Mouse (Mus musculus): Measurements from ENCODE around the gene Eps15. TPM values are rescaled to one million over a fixed set of nuclear protein-coding genes. Genes with fewer than 3 reads are reported as not detected.

Eps15 gene
- polyA plus RNA-seq, 1 experiment: 23.7 TPM

GRCm38 (mm10) chr4:109257639-109258038 lies 22.4 kb upstream of the Eps15 start:
- Histone ChIP-seq H3K4me2 (ENCODE audit: low read depth) (no peak overlapping the region), H3K79me2 (ENCODE audit: control insufficient read depth, insufficient read depth) (no peaks in the 10 kb centered on the region), H3K4me3 (no peak overlapping the region), H3ac (ENCODE audit: control insufficient read depth, insufficient read length) (no peak overlapping the region), H3K27me3 (ENCODE audit: control insufficient read depth, insufficient read depth, insufficient read length) (no peaks in the 10 kb centered on the region), H3K36me3 (ENCODE audit: control insufficient read depth, insufficient read depth) (no peaks in the 10 kb centered on the region)
- TF ChIP-seq TCF12 (IDR thresholded peaks at IDR 0.05; ENCODE audit: insufficient read depth, poor library complexity, severe bottlenecking) (no peak), POLR2A (IDR thresholded peaks at IDR 0.05; ENCODE audit: insufficient read length, low read depth) (no peak), MAX (IDR thresholded peaks at IDR 0.05; ENCODE audit: low read depth) (no peak), REST (IDR thresholded peaks at IDR 0.05; ENCODE audit: insufficient read depth, insufficient read length) (no peak), CEBPB (IDR thresholded peaks at IDR 0.05; ENCODE audit: insufficient read depth, poor library complexity, severe bottlenecking) (no peak), MYOD1 (IDR thresholded peaks at IDR 0.05; ENCODE audit: control insufficient read depth in 1 of 3, insufficient read length in 2 of 3, low read depth in 2 of 3) (no peak), E2F4 (IDR thresholded peaks at IDR 0.05; ENCODE audit: insufficient read depth) (no peak), POLR2AphosphoS2 (IDR thresholded peaks at IDR 0.05; ENCODE audit: insufficient read length, low read depth) (no peak), MYOG (IDR thresholded peaks at IDR 0.05; ENCODE audit: control insufficient read depth in 1 of 3, insufficient read depth in 1 of 3, insufficient read length in 2 of 3, low read depth in 2 of 3) (no peak), USF1 (IDR thresholded peaks at IDR 0.05; ENCODE audit: low read depth) (no peak), TCF3 (IDR thresholded peaks at IDR 0.05; ENCODE audit: insufficient read length, low read depth) (no peak), SRF (IDR thresholded peaks at IDR 0.05; ENCODE audit: control insufficient read depth, insufficient read length, low read depth) (no peak)

DNA sequence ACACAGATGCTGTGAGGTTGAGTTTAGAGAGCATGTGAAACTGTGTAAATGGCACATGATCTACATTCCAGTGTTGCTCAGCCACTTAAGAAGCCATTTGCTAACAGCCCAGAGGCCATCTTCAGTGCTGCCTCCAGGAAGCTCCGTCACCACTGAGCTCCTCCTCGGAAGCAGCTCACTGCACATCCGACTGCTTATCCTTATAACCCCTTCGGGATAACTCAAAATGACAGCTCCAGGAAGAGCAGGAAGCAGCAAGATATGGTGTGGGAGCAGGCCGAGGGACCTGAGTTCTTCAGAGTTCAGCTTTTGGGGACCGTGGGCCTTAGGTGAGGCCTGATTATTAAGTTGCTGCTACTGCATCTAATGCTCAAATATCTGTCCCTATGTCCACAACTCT lies 18.0 kb upstream of the Eps15 start:
- Histone ChIP-seq H3K36me3 (ENCODE audit: control insufficient read depth, insufficient read depth) (no peaks in the 10 kb centered on the region), H3K4me3 (no peak overlapping the region), H3K27me3 (ENCODE audit: control insufficient read depth, insufficient read depth, insufficient read length) (no peaks in the 10 kb centered on the region), H3ac (ENCODE audit: control insufficient read depth, insufficient read length) (no peak overlapping the region), H3K4me2 (ENCODE audit: low read depth) (no peak overlapping the region), H3K79me2 (ENCODE audit: control insufficient read depth, insufficient read depth) (no peaks in the 10 kb centered on the region)
- no peak for TF ChIP-seq REST (IDR thresholded peaks at IDR 0.05; ENCODE audit: insufficient read depth, insufficient read length)
- no peak for TF ChIP-seq USF1 (IDR thresholded peaks at IDR 0.05; ENCODE audit: low read depth)
- no peak for TF ChIP-seq MYOD1 (IDR thresholded peaks at IDR 0.05; ENCODE audit: control insufficient read depth in 1 of 3, insufficient read length in 2 of 3, low read depth in 2 of 3)
- no peak for TF ChIP-seq TCF3 (IDR thresholded peaks at IDR 0.05; ENCODE audit: insufficient read length, low read depth)
- TF ChIP-seq TCF12 (IDR thresholded peaks at IDR 0.05; ENCODE audit: insufficient read depth, poor library complexity, severe bottlenecking): no peak
- no peak for TF ChIP-seq CEBPB (IDR thresholded peaks at IDR 0.05; ENCODE audit: insufficient read depth, poor library complexity, severe bottlenecking)
- no peak for TF ChIP-seq POLR2AphosphoS2 (IDR thresholded peaks at IDR 0.05; ENCODE audit: insufficient read length, low read depth)
- no peak for TF ChIP-seq SRF (IDR thresholded peaks at IDR 0.05; ENCODE audit: control insufficient read depth, insufficient read length, low read depth)
- no peak for TF ChIP-seq E2F4 (IDR thresholded peaks at IDR 0.05; ENCODE audit: insufficient read depth)
- TF ChIP-seq MAX (IDR thresholded peaks at IDR 0.05; ENCODE audit: low read depth): no peak
- no peak for TF ChIP-seq POLR2A (IDR thresholded peaks at IDR 0.05; ENCODE audit: insufficient read length, low read depth)
- TF ChIP-seq MYOG (IDR thresholded peaks at IDR 0.05; ENCODE audit: control insufficient read depth in 1 of 3, insufficient read depth in 1 of 3, insufficient read length in 2 of 3, low read depth in 2 of 3): no peak

DNA sequence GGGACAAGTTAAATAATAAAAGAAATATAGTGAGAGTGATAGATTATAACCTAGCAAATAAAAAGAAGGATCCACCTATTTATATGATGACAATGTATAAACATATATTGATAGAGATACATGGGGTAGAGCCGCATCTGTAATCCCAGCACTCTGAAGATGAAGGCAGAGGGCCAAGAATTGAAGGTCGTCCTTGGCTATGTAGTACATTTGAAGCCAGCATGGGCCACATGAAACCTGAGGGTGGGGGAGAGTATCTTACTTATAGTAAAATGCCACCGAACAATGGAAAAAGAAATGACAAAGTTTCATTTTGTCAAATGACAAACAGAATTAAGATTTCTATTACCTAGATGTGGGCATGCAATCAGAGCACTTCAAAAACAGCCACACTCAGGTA lies 14.0 kb upstream of the Eps15 start:
- H3K4me2 ChIP-seq (ENCODE audit: low read depth): no peak overlapping the region
- no peaks in the 10 kb centered on the region for H3K36me3 ChIP-seq (ENCODE audit: control insufficient read depth, insufficient read depth)
- H3ac ChIP-seq (ENCODE audit: control insufficient read depth, insufficient read length): no peak overlapping the region
- H3K79me2 ChIP-seq (ENCODE audit: control insufficient read depth, insufficient read depth): no peaks in the 10 kb centered on the region
- H3K27me3 ChIP-seq (ENCODE audit: control insufficient read depth, insufficient read depth, insufficient read length): no peaks in the 10 kb centered on the region
- no peak overlapping the region for H3K4me3 ChIP-seq
- TF ChIP-seq E2F4 (IDR thresholded peaks at IDR 0.05; ENCODE audit: insufficient read depth) (no peak), POLR2A (IDR thresholded peaks at IDR 0.05; ENCODE audit: insufficient read length, low read depth) (no peak), MYOG (IDR thresholded peaks at IDR 0.05; ENCODE audit: control insufficient read depth in 1 of 3, insufficient read depth in 1 of 3, insufficient read length in 2 of 3, low read depth in 2 of 3) (no peak), USF1 (IDR thresholded peaks at IDR 0.05; ENCODE audit: low read depth) (no peak), MAX (IDR thresholded peaks at IDR 0.05; ENCODE audit: low read depth) (no peak), TCF12 (IDR thresholded peaks at IDR 0.05; ENCODE audit: insufficient read depth, poor library complexity, severe bottlenecking) (no peak), CEBPB (IDR thresholded peaks at IDR 0.05; ENCODE audit: insufficient read depth, poor library complexity, severe bottlenecking) (no peak), MYOD1 (IDR thresholded peaks at IDR 0.05; ENCODE audit: control insufficient read depth in 1 of 3, insufficient read length in 2 of 3, low read depth in 2 of 3) (no peak), TCF3 (IDR thresholded peaks at IDR 0.05; ENCODE audit: insufficient read length, low read depth) (no peak), SRF (IDR thresholded peaks at IDR 0.05; ENCODE audit: control insufficient read depth, insufficient read length, low read depth) (no peak), POLR2AphosphoS2 (IDR thresholded peaks at IDR 0.05; ENCODE audit: insufficient read length, low read depth) (no peak)

- Histone ChIP-seq H3K36me3 (ENCODE audit: control insufficient read depth, insufficient read depth) (no peaks in the 10 kb centered on the region), H3K79me2 (ENCODE audit: control insufficient read depth, insufficient read depth) (no peaks in the 10 kb centered on the region), H3ac (ENCODE audit: control insufficient read depth, insufficient read length) (no peak overlapping the region), H3K27me3 (ENCODE audit: control insufficient read depth, insufficient read depth, insufficient read length) (no peaks in the 10 kb centered on the region), H3K4me2 (ENCODE audit: low read depth) (no peak overlapping the region), H3K4me3 (no peak overlapping the region)
- TF ChIP-seq POLR2AphosphoS2 (IDR thresholded peaks at IDR 0.05; ENCODE audit: insufficient read length, low read depth) (no peak), MYOG (IDR thresholded peaks at IDR 0.05; ENCODE audit: control insufficient read depth in 1 of 3, insufficient read depth in 1 of 3, insufficient read length in 2 of 3, low read depth in 2 of 3) (no peak), USF1 (IDR thresholded peaks at IDR 0.05; ENCODE audit: low read depth) (no peak), MYOD1 (IDR thresholded peaks at IDR 0.05; ENCODE audit: control insufficient read depth in 1 of 3, insufficient read length in 2 of 3, low read depth in 2 of 3) (no peak), MAX (IDR thresholded peaks at IDR 0.05; ENCODE audit: low read depth) (no peak), REST (IDR thresholded peaks at IDR 0.05; ENCODE audit: insufficient read depth, insufficient read length) (no peak), TCF3 (IDR thresholded peaks at IDR 0.05; ENCODE audit: insufficient read length, low read depth) (no peak), SRF (IDR thresholded peaks at IDR 0.05; ENCODE audit: control insufficient read depth, insufficient read length, low read depth) (no peak), CEBPB (IDR thresholded peaks at IDR 0.05; ENCODE audit: insufficient read depth, poor library complexity, severe bottlenecking) (no peak)
These were observed 13.3 kb upstream of the Eps15 start for GRCm38 (mm10) chr4:109266744-109267143.

All from myocyte (in vitro differentiated cells).